ENCODE assay signal across 10 mouse cellular contexts in the genomic region with DNA sequence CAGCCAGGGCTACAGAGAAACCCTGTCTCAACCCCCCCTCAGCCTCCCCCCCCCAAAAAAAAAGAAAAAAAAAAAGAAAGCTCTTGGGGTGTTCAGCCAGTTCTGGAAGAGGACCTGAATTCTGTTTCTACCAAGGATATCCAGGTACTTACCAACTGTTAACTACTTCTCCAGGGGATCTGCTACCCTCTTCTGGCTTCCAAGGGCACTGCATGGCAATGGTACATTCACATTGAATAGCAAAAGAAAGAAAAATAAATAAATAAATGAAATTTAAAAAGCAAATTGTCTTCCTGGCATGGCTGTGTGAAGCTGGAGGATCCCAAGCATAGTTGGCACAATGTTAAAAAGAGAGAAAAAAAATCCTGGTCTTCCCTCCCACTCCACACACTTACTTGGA. TPM values are rescaled to one million over a fixed set of nuclear protein-coding genes. Genes with fewer than 3 reads are reported as not detected.
DNase-seq lines count a peak whose midpoint lies in the region; ATAC-seq and TF ChIP-seq lines count a peak whose summit lies in the region.
"Had no signal": no experiment of that assay in that cellular context is flagged by ENCODE, and none has a peak within 500 bp of the region (broad histone marks: within the 10 kb centered on the region; RNA-seq: fewer than 3 reads in every experiment).

No protein-coding gene starts in this region.

- H3K4me2 ChIP-seq in heart, postnatal 0 days (ENCODE audit: low read depth, low read length) = no peak overlapping the region
- no peak overlapping the region for H3K4me2 ChIP-seq in heart, embryonic 12.5 days
- H3K4me2 ChIP-seq: neural tube, embryonic 13.5 days had no signal

- H3K9ac ChIP-seq in heart, postnatal 0 days (replicated peaks; ENCODE audit: low read depth, low read length) = no peak overlapping the region
- H3K9ac ChIP-seq in heart, embryonic 12.5 days = no peak overlapping the region

- no peaks in the 10 kb centered on the region for H3K9me3 ChIP-seq in heart, postnatal 0 days (replicated peaks; ENCODE audit: control insufficient read depth, low read length)
- no peaks in the 10 kb centered on the region for H3K9me3 ChIP-seq in heart, embryonic 12.5 days (replicated peaks)
- H3K9me3 ChIP-seq: neural tube, embryonic 13.5 days had no signal

- H3K36me3 ChIP-seq in heart, postnatal 0 days (replicated peaks; ENCODE audit: control insufficient read depth, insufficient read depth, low read length) = no peaks in the 10 kb centered on the region
- H3K36me3 ChIP-seq in heart, embryonic 12.5 days = no peaks in the 10 kb centered on the region
- H3K36me3 ChIP-seq: neural tube, embryonic 13.5 days had no signal

- H3K4me3 ChIP-seq in heart, postnatal 0 days (ENCODE audit: low read depth, low read length) = no peak overlapping the region
- no peak overlapping the region for H3K4me3 ChIP-seq in heart, embryonic 12.5 days
- H3K4me3 ChIP-seq: neural tube, embryonic 13.5 days had no signal

- no peak for TF ChIP-seq EP300 in heart, postnatal 0 days (IDR thresholded peaks at IDR 0.05; ENCODE audit: low read depth)

- H3K27me3 ChIP-seq in heart, postnatal 0 days (ENCODE audit: control insufficient read depth, insufficient read depth, low read length) = no peaks in the 10 kb centered on the region
- H3K27me3 ChIP-seq in heart, embryonic 12.5 days (replicated peaks) = peaks cover 17% of the 10 kb centered on the region; the same call in 1 of the 2 replicates

- ATAC-seq in heart, postnatal 0 days (ENCODE audit: insufficient read depth, low read depth) = no peak
- no peak for ATAC-seq in heart, embryonic 12.5 days (ENCODE audit: insufficient number of reproducible peaks, low FRiP score)
- ATAC-seq in frontal cortex, adult (ENCODE audit: low TSS enrichment) = peak; percentile 53; the same call in 1 of the 2 replicates
- ATAC-seq in inflammation-experienced regulatory T-cells, adult 6 months = no peak

- H3K27ac ChIP-seq in heart, postnatal 0 days (ENCODE audit: low read depth) = no peak overlapping the region
- no peak overlapping the region for H3K27ac ChIP-seq in heart, embryonic 12.5 days (ENCODE audit: poor library complexity, severe bottlenecking)
- H3K27ac ChIP-seq: neural tube, embryonic 13.5 days had no signal

- no peaks in the 10 kb centered on the region for H3K4me1 ChIP-seq in heart, postnatal 0 days (ENCODE audit: control insufficient read depth, insufficient read depth)
- no peaks in the 10 kb centered on the region for H3K4me1 ChIP-seq in heart, embryonic 12.5 days (replicated peaks)

- peak; percentile 48 for DNase-seq in heart, postnatal 0 days (ENCODE audit: low spot score)
- DNase-seq in A20 (ENCODE audit: low read depth, low spot score) = peak; percentile 55
- DNase-seq in adrenal gland, postnatal 10 days = peak; percentile 78
- peak; percentile 69 to 76 for DNase-seq in layer of hippocampus, postnatal 10 days (ENCODE audit: low spot score in 2 of 2)
- peak; percentile 49 for DNase-seq in naive thymus-derived CD4-positive, alpha-beta T cell, adult 2 months (ENCODE audit: low read depth)

- TF ChIP-seq CTCF in heart, postnatal 0 days (IDR thresholded peaks at IDR 0.05; ENCODE audit: low read depth) = peak; percentile 67

RNA-seq across cellular contexts. Expression of a gene that starts 4.3 kb away (rescaled TPM):
- 3.7 and 9.8 TPM in 2 replicates for total RNA-seq in heart, postnatal 0 days (2014; rRNA removed; ENCODE audit: low replicate concordance)
- polyA plus RNA-seq in heart, postnatal 0 days (2015; fragmentation: Nextera tagmentation; extraction: Ambion mirVana) = 3.6 and 4.0 TPM in 2 replicates
- polyA plus RNA-seq in heart, embryonic 12.5 days (2016; fragmentation: Nextera tagmentation; extraction: Ambion mirVana) = 10.7 and 13.0 TPM in 2 replicates
- 10 to 100 TPM; 12.9 to 17.0 TPM for total RNA-seq in adrenal gland, postnatal 10 days (2021)
- 10 to 100 TPM; 18.1 to 23.2 TPM for total RNA-seq in layer of hippocampus, postnatal 10 days (2021)
- 10 to 100 TPM; 30.4 to 48.2 (median 47.9) TPM for polyA plus RNA-seq in inflammation-experienced regulatory T-cells, adult 6 months (2017; shearing (Covaris generic))

RNA-seq across cellular contexts. Expression of a gene that starts 6.8 kb away (rescaled TPM):
- total RNA-seq in heart, postnatal 0 days (2014; rRNA removed; ENCODE audit: low replicate concordance) = 0.84 TPM in 1 of 2 replicates, not detected in the other
- 0.10 and 0.22 TPM in 2 replicates for polyA plus RNA-seq in heart, postnatal 0 days (2015; fragmentation: Nextera tagmentation; extraction: Ambion mirVana)
- 0.36 and 0.42 TPM in 2 replicates for polyA plus RNA-seq in heart, embryonic 12.5 days (2016; fragmentation: Nextera tagmentation; extraction: Ambion mirVana)
- 1 to 10 TPM; 1.6 to 3.5 TPM for total RNA-seq in adrenal gland, postnatal 10 days (2021)
- 1 to 10 TPM in 1 of 2 experiments, under 1 TPM in 1; 0.74 to 1.1 TPM for total RNA-seq in layer of hippocampus, postnatal 10 days (2021)
- not detected for polyA plus RNA-seq in inflammation-experienced regulatory T-cells, adult 6 months (2017; shearing (Covaris generic))
- total RNA-seq: hematopoietic stem cell, adult 5-6 weeks had no signal

RNA-seq across cellular contexts. Expression of a gene that starts 11.5 kb away (rescaled TPM):
- total RNA-seq in heart, postnatal 0 days (2014; rRNA removed; ENCODE audit: low replicate concordance) = not detected in 2 replicates
- polyA plus RNA-seq in heart, postnatal 0 days (2015; fragmentation: Nextera tagmentation; extraction: Ambion mirVana) = not detected in 2 replicates
- polyA plus RNA-seq in heart, embryonic 12.5 days (2016; fragmentation: Nextera tagmentation; extraction: Ambion mirVana) = not detected in 2 replicates
- not detected for total RNA-seq in adrenal gland, postnatal 10 days (2021)
- not detected for total RNA-seq in layer of hippocampus, postnatal 10 days (2021)
- not detected for polyA plus RNA-seq in inflammation-experienced regulatory T-cells, adult 6 months (2017; shearing (Covaris generic))
- total RNA-seq: hematopoietic stem cell, adult 5-6 weeks had no signal
- polyA plus RNA-seq: neural tube, embryonic 13.5 days had no signal

RNA-seq across cellular contexts. Expression of a gene that starts 21.9 kb away (rescaled TPM):
- total RNA-seq in heart, postnatal 0 days (2014; rRNA removed; ENCODE audit: low replicate concordance) = 85.7 and 167 TPM in 2 replicates
- polyA plus RNA-seq in heart, postnatal 0 days (2015; fragmentation: Nextera tagmentation; extraction: Ambion mirVana) = 149 and 167 TPM in 2 replicates
- polyA plus RNA-seq in heart, embryonic 12.5 days (2016; fragmentation: Nextera tagmentation; extraction: Ambion mirVana) = 96.6 and 110 TPM in 2 replicates
- total RNA-seq in adrenal gland, postnatal 10 days (2021) = 100 to 1,000 TPM; 126 to 179 TPM
- total RNA-seq in layer of hippocampus, postnatal 10 days (2021) = 10 to 100 TPM; 54.2 to 54.9 TPM
- 10 to 100 TPM; 34.5 to 47.4 (median 36.3) TPM for polyA plus RNA-seq in inflammation-experienced regulatory T-cells, adult 6 months (2017; shearing (Covaris generic))

RNA-seq across cellular contexts. Expression of a gene that starts 55.8 kb away (rescaled TPM):
- total RNA-seq in heart, postnatal 0 days (2014; rRNA removed; ENCODE audit: low replicate concordance) = 0.04 and 0.58 TPM in 2 replicates
- polyA plus RNA-seq in heart, postnatal 0 days (2015; fragmentation: Nextera tagmentation; extraction: Ambion mirVana) = 0.10 and 0.65 TPM in 2 replicates
- 0.93 and 1.1 TPM in 2 replicates for polyA plus RNA-seq in heart, embryonic 12.5 days (2016; fragmentation: Nextera tagmentation; extraction: Ambion mirVana)
- total RNA-seq in adrenal gland, postnatal 10 days (2021) = 1 to 10 TPM; 2.8 to 4.3 TPM
- 1 to 10 TPM in 1 of 2 experiments, under 1 TPM in 1; 0.80 to 1.1 TPM for total RNA-seq in layer of hippocampus, postnatal 10 days (2021)
- polyA plus RNA-seq in inflammation-experienced regulatory T-cells, adult 6 months (2017; shearing (Covaris generic)) = 1 to 10 TPM; 1.4 to 1.8 (median 1.7) TPM
